8 mouse cellular contexts compared by ENCODE assay signal in the genomic region with DNA sequence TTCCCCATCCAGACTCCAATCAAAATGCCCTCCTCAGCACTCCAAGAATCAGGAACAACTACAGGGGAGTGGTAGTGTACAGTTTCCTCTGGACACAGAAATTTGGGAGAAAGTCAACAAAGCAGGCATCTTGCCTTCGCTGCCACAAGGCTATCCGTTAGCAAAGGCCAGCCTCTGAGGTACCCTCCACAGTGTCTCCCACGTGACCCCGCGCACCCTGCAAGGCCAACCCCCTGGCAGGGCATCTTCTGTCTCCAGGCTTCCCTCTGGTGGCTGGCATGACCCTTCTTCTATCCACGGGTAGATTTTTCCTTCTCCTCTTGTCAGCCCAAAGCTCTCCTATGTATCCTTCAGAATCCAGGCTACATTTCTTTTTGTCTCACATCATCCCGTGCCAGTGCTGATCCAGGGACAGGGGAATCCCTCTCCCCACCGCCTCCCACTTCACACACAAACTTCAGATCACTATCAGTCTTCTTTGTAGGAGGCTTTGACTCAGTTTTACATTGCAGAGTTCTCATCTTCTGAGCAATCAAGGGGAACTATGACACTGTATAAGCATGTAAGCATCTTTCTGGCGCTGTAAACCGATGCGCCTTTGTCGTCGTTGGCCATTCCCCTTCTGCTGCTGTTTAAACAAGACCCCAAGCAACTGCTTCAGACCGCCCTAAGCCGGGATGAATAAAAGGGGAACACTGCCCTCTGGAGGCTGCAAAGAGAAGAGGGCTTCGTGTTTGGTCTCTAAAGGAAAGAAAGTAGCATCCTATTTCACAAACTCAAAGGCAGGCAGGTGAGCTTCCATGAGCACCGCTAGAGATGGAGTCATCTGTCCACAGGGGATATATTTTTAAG.
DNase-seq lines count a peak whose midpoint lies in the region; ATAC-seq and TF ChIP-seq lines count a peak whose summit lies in the region.

No protein-coding gene starts in this region.

- ATAC-seq in forebrain, embryonic 16.5 days, result peak; percentile 73
- ATAC-seq in intestine, embryonic 15.5 days, result 0 out of 2 replicates have a peak, but pooled peaks have one; percentile 17
- no peak for ATAC-seq in liver, embryonic 11.5 days (replicated peaks; ENCODE audit: low FRiP score)

- DNase-seq in right cerebral cortex, adult 18-20 months, result peak; percentile 44
- DNase-seq in right cerebral cortex, postnatal 36 days (ENCODE audit: low spot score in 2 of 2), result no peak
- peak; percentile 10 to 25 for DNase-seq in cerebellum, adult 2 months
- peak; percentile 46 for DNase-seq in liver, embryonic 11.5 days (ENCODE audit: low spot score)
- DNase-seq in retina, embryonic 14.5 days (ENCODE audit: low spot score), result peak; percentile 85
- no peak for DNase-seq in spleen, postnatal 4 days (ENCODE audit: low spot score in 2 of 2)

- H3K9ac ChIP-seq in forebrain, embryonic 16.5 days (replicated peaks; ENCODE audit: low read depth, low read length), result no peak overlapping the region
- no peak overlapping the region for H3K9ac ChIP-seq in intestine, embryonic 15.5 days
- no peak overlapping the region for H3K9ac ChIP-seq in liver, embryonic 11.5 days (ENCODE audit: low read depth, low read length)

- H3K27ac ChIP-seq in cerebellum, adult 2 months (ENCODE audit: insufficient read depth, low read length), result no peak overlapping the region
- H3K27ac ChIP-seq in forebrain, embryonic 16.5 days (ENCODE audit: low read length), result no peak overlapping the region
- no peak overlapping the region for H3K27ac ChIP-seq in intestine, embryonic 15.5 days
- no peak overlapping the region for H3K27ac ChIP-seq in liver, embryonic 11.5 days (ENCODE audit: low read depth, low read length)

- no peak overlapping the region for H3K4me3 ChIP-seq in cerebellum, adult 2 months (replicated peaks; ENCODE audit: insufficient read depth, low read depth, low read length)
- H3K4me3 ChIP-seq in forebrain, embryonic 16.5 days (replicated peaks; ENCODE audit: low read length), result no peak overlapping the region
- H3K4me3 ChIP-seq in intestine, embryonic 15.5 days (replicated peaks), result no peak overlapping the region
- no peak overlapping the region for H3K4me3 ChIP-seq in liver, embryonic 11.5 days (ENCODE audit: low read depth, low read length)

- TF ChIP-seq POLR2A in cerebellum, adult 2 months (IDR thresholded peaks at IDR 0.05; ENCODE audit: borderline replicate concordance, insufficient read depth, low read length), result no peak

- 32% methylated on average over 17 of the region's 17 CpGs for whole genome bisulfite sequencing in cerebellum, adult 2 months
- WGBS in forebrain, embryonic 16.5 days, result 27% methylated on average over 17 of the region's 17 CpGs
- 34% methylated on average over 17 of the region's 17 CpGs for WGBS in intestine, embryonic 15.5 days
- WGBS in liver, embryonic 11.5 days, result 32% methylated on average over 17 of the region's 17 CpGs

- TF ChIP-seq CTCF in cerebellum, adult 2 months (IDR thresholded peaks at IDR 0.05; ENCODE audit: borderline replicate concordance, insufficient read depth, low read depth, low read length), result peak; percentile 47; the same call in 1 of the 2 replicates

- H3K27me3 ChIP-seq in cerebellum, adult 2 months (ENCODE audit: control insufficient read depth, insufficient read depth, low read length), result no peaks in the 10 kb centered on the region
- no peaks in the 10 kb centered on the region for H3K27me3 ChIP-seq in forebrain, embryonic 16.5 days (replicated peaks; ENCODE audit: control insufficient read depth, insufficient read depth, low read length)
- no peaks in the 10 kb centered on the region for H3K27me3 ChIP-seq in intestine, embryonic 15.5 days (replicated peaks)
- H3K27me3 ChIP-seq in liver, embryonic 11.5 days (replicated peaks; ENCODE audit: control insufficient read depth, insufficient read depth, low read length), result no peaks in the 10 kb centered on the region

- H3K9me3 ChIP-seq in forebrain, embryonic 16.5 days (ENCODE audit: control insufficient read depth, low read length), result no peaks in the 10 kb centered on the region
- H3K9me3 ChIP-seq in intestine, embryonic 15.5 days, result no peaks in the 10 kb centered on the region
- H3K9me3 ChIP-seq in liver, embryonic 11.5 days (ENCODE audit: control insufficient read depth, low read length), result no peaks in the 10 kb centered on the region

- H3K4me1 ChIP-seq in cerebellum, adult 2 months (ENCODE audit: control insufficient read depth, insufficient read depth, low read length), result no peaks in the 10 kb centered on the region
- H3K4me1 ChIP-seq in forebrain, embryonic 16.5 days (replicated peaks; ENCODE audit: control insufficient read depth, insufficient read depth, low read length), result peaks cover 3% of the 10 kb centered on the region; the same call in 1 of the 2 replicates
- H3K4me1 ChIP-seq in intestine, embryonic 15.5 days (replicated peaks), result no peaks in the 10 kb centered on the region
- H3K4me1 ChIP-seq in liver, embryonic 11.5 days (replicated peaks; ENCODE audit: control insufficient read depth, insufficient read depth, low read length), result no peaks in the 10 kb centered on the region

- H3K4me2 ChIP-seq in forebrain, embryonic 16.5 days (ENCODE audit: low read length), result peak overlapping the region; percentile 30
- no peak overlapping the region for H3K4me2 ChIP-seq in intestine, embryonic 15.5 days (replicated peaks)
- no peak overlapping the region for H3K4me2 ChIP-seq in liver, embryonic 11.5 days

- H3K36me3 ChIP-seq in forebrain, embryonic 16.5 days (ENCODE audit: control insufficient read depth, insufficient read depth), result no peaks in the 10 kb centered on the region
- H3K36me3 ChIP-seq in intestine, embryonic 15.5 days, result no peaks in the 10 kb centered on the region
- no peaks in the 10 kb centered on the region for H3K36me3 ChIP-seq in liver, embryonic 11.5 days (ENCODE audit: control insufficient read depth, insufficient read depth, low read length)

Comparison
In these comparisons a context has a peak if more than half of its experiments do, and no peak if none do; other contexts are left out.
1. DNase-seq: peak in right cerebral cortex, adult 18-20 months (single experiment), cerebellum, adult 2 months (2 of 2), liver, embryonic 11.5 days (single experiment) and retina, embryonic 14.5 days (single experiment); none in right cerebral cortex, postnatal 36 days (0 of 2) and spleen, postnatal 4 days (0 of 2).